Mouse (Mus musculus): ENCODE data around the gene Ednra. TPM values are rescaled to one million over a fixed set of nuclear protein-coding genes. Genes with fewer than 3 reads are reported as not detected.

The Ednra gene
- polyA plus RNA-seq, 1 experiment from 2014 or later, result 6.4 TPM

GRCm38 (mm10) chr8:77629858-77630537 lies 94.3 kb downstream of the Ednra start:
- WGBS, result 16% methylated on average over 15 of the region's 15 CpGs
- Histone ChIP-seq H3K27ac (no peak overlapping the region), H3K4me2 (no peak overlapping the region), H3K4me3 (no peak overlapping the region), H3K4me1 (0 out of 2 replicates have a peak, but pooled peaks cover 3% of the 10 kb centered on the region), H3K36me3 (replicated peaks) (no peaks in the 10 kb centered on the region), H3K9me3 (no peaks in the 10 kb centered on the region), H3K27me3 (replicated peaks) (no peaks in the 10 kb centered on the region), H3K9ac (no peak overlapping the region)
- peak; percentile 97 for ATAC-seq (replicated peaks)

DNA sequence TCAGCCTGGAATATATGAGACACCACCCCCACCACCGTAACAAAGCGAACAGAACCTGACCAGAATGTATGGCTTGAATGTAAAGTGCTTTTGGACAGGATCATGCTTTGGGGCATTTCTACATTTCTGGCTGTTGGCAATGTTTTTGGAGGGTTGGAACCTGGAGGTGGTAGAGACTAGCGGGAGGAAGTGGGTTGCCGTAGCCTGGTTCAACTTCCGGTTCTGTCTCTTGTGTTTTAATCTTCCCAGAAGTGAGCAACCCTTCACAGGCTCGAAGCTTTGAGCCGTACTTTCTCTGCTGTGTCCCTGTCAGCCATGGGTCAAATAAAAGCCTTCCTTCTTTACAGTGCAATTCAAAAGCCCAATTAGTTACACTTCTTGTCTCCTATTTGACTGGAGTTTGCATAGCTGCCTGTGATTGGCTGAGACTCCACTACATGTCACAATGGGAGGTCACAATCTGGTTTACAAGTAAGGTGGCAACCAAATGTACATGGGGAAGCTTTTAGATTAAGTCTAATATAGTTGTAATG lies 100.5 kb downstream of the Ednra start:
- H3K27ac ChIP-seq, result no peak overlapping the region
- no peaks in the 10 kb centered on the region for H3K9me3 ChIP-seq
- no peaks in the 10 kb centered on the region for H3K27me3 ChIP-seq (replicated peaks)
- H3K4me3 ChIP-seq, result no peak overlapping the region
- H3K4me1 ChIP-seq, result no peaks in the 10 kb centered on the region
- no peak overlapping the region for H3K4me2 ChIP-seq
- no peak for ATAC-seq (replicated peaks)
- H3K36me3 ChIP-seq (replicated peaks), result no peaks in the 10 kb centered on the region
- no peak overlapping the region for H3K9ac ChIP-seq
- whole genome bisulfite sequencing, result 67% methylated on average over 7 of the region's 7 CpGs

- Histone ChIP-seq H3K27ac (no peak overlapping the region), H3K27me3 (replicated peaks) (no peaks in the 10 kb centered on the region), H3K36me3 (replicated peaks) (no peaks in the 10 kb centered on the region), H3K4me1 (no peaks in the 10 kb centered on the region), H3K4me2 (no peak overlapping the region), H3K4me3 (no peak overlapping the region), H3K9me3 (no peaks in the 10 kb centered on the region), H3K9ac (no peak overlapping the region)
- 63% methylated on average over 2 of the region's 2 CpGs for WGBS
- 0 out of 2 replicates have a peak, but pooled peaks have one; percentile 30 for ATAC-seq (replicated peaks)
Measured at GRCm38 (mm10) chr8:77617916-77618315, 106.3 kb downstream of the Ednra start.

Other genes with a start within 250 kb of the Ednra start
- 3.1 and 3.3 TPM in 2 replicates for gene Arhgap10, start 206.5 kb downstream of the Ednra start, polyA plus RNA-seq (2015; fragmentation: Nextera tagmentation; extraction: Ambion mirVana)
- gene Prmt9, start 175.1 kb downstream of the Ednra start, polyA plus RNA-seq (2015; fragmentation: Nextera tagmentation; extraction: Ambion mirVana), result 24.4 and 29.1 TPM in 2 replicates
- gene Tmem184c, start 113.8 kb downstream of the Ednra start, polyA plus RNA-seq (2015; fragmentation: Nextera tagmentation; extraction: Ambion mirVana), result 61.5 and 65.6 TPM in 2 replicates

Data from midbrain, embryonic 15.5 days (tissue).